Mouse (Mus musculus): ENCODE measurements at regions not wholly inside any gene's neighbourhood (a gene's known extent, or its start where the extent isn't known, plus 50 kb on each side); places are given as distances from the start of the nearest gene placed in this dataset.

- H3K27me3 ChIP-seq: no peaks in the 10 kb centered on the region
- no peaks in the 10 kb centered on the region for H3K4me1 ChIP-seq (replicated peaks)
- H3K36me3 ChIP-seq: no peaks in the 10 kb centered on the region
- no peak overlapping the region for H3K27ac ChIP-seq
- 69% methylated on average over 6 of the region's 6 CpGs for WGBS
- no peak overlapping the region for H3K4me3 ChIP-seq (replicated peaks)
- H3K4me2 ChIP-seq: no peak overlapping the region
- no peaks in the 10 kb centered on the region for H3K9me3 ChIP-seq
- no peak overlapping the region for H3K9ac ChIP-seq (replicated peaks)
- no peak for ATAC-seq (ENCODE audit: insufficient number of reproducible peaks, insufficient read depth, low FRiP score, low TSS enrichment, low read depth)
These were observed 205.2 kb upstream of the A230072I06Rik start for GRCm38 (mm10) chr8:12073311-12073999.

GRCm38 (mm10) chr8:12075943-12076342 lies 202.7 kb upstream of the A230072I06Rik start:
- Histone ChIP-seq H3K9me3 (no peaks in the 10 kb centered on the region), H3K36me3 (no peaks in the 10 kb centered on the region), H3K4me3 (replicated peaks) (no peak overlapping the region), H3K4me1 (replicated peaks) (0 out of 2 replicates have a peak, but pooled peaks cover under 1% of the 10 kb centered on the region), H3K9ac (replicated peaks) (no peak overlapping the region), H3K27ac (no peak overlapping the region), H3K27me3 (no peaks in the 10 kb centered on the region), H3K4me2 (no peak overlapping the region)
- ATAC-seq (ENCODE audit: insufficient number of reproducible peaks, insufficient read depth, low FRiP score, low TSS enrichment, low read depth): no peak
- 83% methylated on average over 3 of the region's 3 CpGs for WGBS

- WGBS: 78% methylated on average over 10 of the region's 10 CpGs
- H3K27me3 ChIP-seq: no peaks in the 10 kb centered on the region
- H3K36me3 ChIP-seq: no peaks in the 10 kb centered on the region
- no peak overlapping the region for H3K27ac ChIP-seq
- no peak overlapping the region for H3K4me2 ChIP-seq
- ATAC-seq (ENCODE audit: insufficient number of reproducible peaks, insufficient read depth, low FRiP score, low TSS enrichment, low read depth): no peak
- no peaks in the 10 kb centered on the region for H3K9me3 ChIP-seq
- H3K4me3 ChIP-seq (replicated peaks): no peak overlapping the region
- 0 out of 2 replicates have a peak, but pooled peaks cover 3% of the 10 kb centered on the region for H3K4me1 ChIP-seq (replicated peaks)
- H3K9ac ChIP-seq (replicated peaks): no peak overlapping the region
These were observed 201.7 kb upstream of the A230072I06Rik start for GRCm38 (mm10) chr8:12076811-12077375.

- 82% methylated on average over 2 of the region's 2 CpGs for WGBS
- ATAC-seq (ENCODE audit: insufficient number of reproducible peaks, insufficient read depth, low FRiP score, low TSS enrichment, low read depth): no peak
- no peaks in the 10 kb centered on the region for H3K36me3 ChIP-seq
These were observed 200.7 kb upstream of the A230072I06Rik start for GRCm38 (mm10) chr8:12077896-12078295.

GRCm38 (mm10) chr8:12078679-12079566 lies 199.7 kb upstream of the A230072I06Rik start:
- no peak overlapping the region for H3K9ac ChIP-seq (replicated peaks)
- no peak overlapping the region for H3K4me3 ChIP-seq (replicated peaks)
- ATAC-seq (ENCODE audit: insufficient number of reproducible peaks, insufficient read depth, low FRiP score, low TSS enrichment, low read depth): no peak
- H3K36me3 ChIP-seq: no peaks in the 10 kb centered on the region
- H3K27ac ChIP-seq: no peak overlapping the region
- H3K4me1 ChIP-seq (replicated peaks): 0 out of 2 replicates have a peak, but pooled peaks cover 3% of the 10 kb centered on the region
- no peaks in the 10 kb centered on the region for H3K9me3 ChIP-seq
- WGBS: 81% methylated on average over 14 of the region's 14 CpGs
- no peaks in the 10 kb centered on the region for H3K27me3 ChIP-seq
- no peak overlapping the region for H3K4me2 ChIP-seq

More at GRCm38 (mm10) chr8:12077896-12078295, 200.7 kb upstream of the A230072I06Rik start:
- H3K9ac ChIP-seq (replicated peaks): no peak overlapping the region
- no peaks in the 10 kb centered on the region for H3K27me3 ChIP-seq
- 0 out of 2 replicates have a peak, but pooled peaks cover 3% of the 10 kb centered on the region for H3K4me1 ChIP-seq (replicated peaks)
- no peak overlapping the region for H3K27ac ChIP-seq
- H3K4me3 ChIP-seq (replicated peaks): no peak overlapping the region
- no peak overlapping the region for H3K4me2 ChIP-seq
- H3K9me3 ChIP-seq: no peaks in the 10 kb centered on the region

GRCm38 (mm10) chr8:12081536-12081935 lies 197.1 kb upstream of the A230072I06Rik start:
- no peak overlapping the region for H3K9ac ChIP-seq (replicated peaks)
- WGBS: 88% methylated on average over 5 of the region's 5 CpGs
- 0 out of 2 replicates have a peak, but pooled peaks cover 3% of the 10 kb centered on the region for H3K4me1 ChIP-seq (replicated peaks)
- no peaks in the 10 kb centered on the region for H3K9me3 ChIP-seq
- no peak for ATAC-seq (ENCODE audit: insufficient number of reproducible peaks, insufficient read depth, low FRiP score, low TSS enrichment, low read depth)
- no peaks in the 10 kb centered on the region for H3K27me3 ChIP-seq
- no peak overlapping the region for H3K27ac ChIP-seq
- H3K4me2 ChIP-seq: no peak overlapping the region
- no peak overlapping the region for H3K4me3 ChIP-seq (replicated peaks)
- H3K36me3 ChIP-seq: no peaks in the 10 kb centered on the region

- ATAC-seq (ENCODE audit: insufficient number of reproducible peaks, insufficient read depth, low FRiP score, low TSS enrichment, low read depth): no peak
- H3K9ac ChIP-seq (replicated peaks): no peak overlapping the region
- 78% methylated on average over 10 of the region's 10 CpGs for WGBS
These were observed 191.3 kb upstream of the A230072I06Rik start for GRCm38 (mm10) chr8:12087192-12087800.

GRCm38 (mm10) chr8:12100145-12100544 lies 178.5 kb upstream of the A230072I06Rik start:
- H3K9ac ChIP-seq (replicated peaks): no peak overlapping the region
- H3K4me1 ChIP-seq (replicated peaks): peaks cover 2% of the 10 kb centered on the region; the same call in 1 of the 2 replicates
- H3K27ac ChIP-seq: no peak overlapping the region
- no peak for ATAC-seq (ENCODE audit: insufficient number of reproducible peaks, insufficient read depth, low FRiP score, low TSS enrichment, low read depth)
- H3K4me3 ChIP-seq (replicated peaks): no peak overlapping the region
- 67% methylated on average over 8 of the region's 8 CpGs for WGBS
- peaks cover 5% of the 10 kb centered on the region for H3K27me3 ChIP-seq
- no peak overlapping the region for H3K4me2 ChIP-seq
- no peaks in the 10 kb centered on the region for H3K36me3 ChIP-seq
- no peaks in the 10 kb centered on the region for H3K9me3 ChIP-seq

More at GRCm38 (mm10) chr8:12087192-12087800, 191.3 kb upstream of the A230072I06Rik start:
- H3K27me3 ChIP-seq: no peaks in the 10 kb centered on the region
- no peaks in the 10 kb centered on the region for H3K4me1 ChIP-seq (replicated peaks)
- no peaks in the 10 kb centered on the region for H3K36me3 ChIP-seq
- no peaks in the 10 kb centered on the region for H3K9me3 ChIP-seq
- no peak overlapping the region for H3K4me3 ChIP-seq (replicated peaks)
- no peak overlapping the region for H3K27ac ChIP-seq
- no peak overlapping the region for H3K4me2 ChIP-seq

- Histone ChIP-seq H3K36me3 (no peaks in the 10 kb centered on the region), H3K27ac (no peak overlapping the region), H3K9ac (replicated peaks) (no peak overlapping the region), H3K4me3 (replicated peaks) (no peak overlapping the region), H3K4me2 (no peak overlapping the region), H3K9me3 (no peaks in the 10 kb centered on the region), H3K4me1 (replicated peaks) (peaks cover 13% of the 10 kb centered on the region), H3K27me3 (peaks cover 9% of the 10 kb centered on the region)
- ATAC-seq (ENCODE audit: insufficient number of reproducible peaks, insufficient read depth, low FRiP score, low TSS enrichment, low read depth): no peak
- WGBS: 67% methylated on average over 4 of the region's 4 CpGs
These were observed 175.3 kb upstream of the A230072I06Rik start for GRCm38 (mm10) chr8:12103296-12103695.

GRCm38 (mm10) chr8:12105106-12105901 lies 173.3 kb upstream of the A230072I06Rik start:
- Histone ChIP-seq H3K36me3 (no peaks in the 10 kb centered on the region), H3K4me2 (no peak overlapping the region), H3K9me3 (no peaks in the 10 kb centered on the region), H3K9ac (replicated peaks) (no peak overlapping the region), H3K27me3 (peaks cover 23% of the 10 kb centered on the region), H3K4me3 (replicated peaks) (no peak overlapping the region), H3K4me1 (replicated peaks) (peaks cover 13% of the 10 kb centered on the region), H3K27ac (no peak overlapping the region)
- no peak for ATAC-seq (ENCODE audit: insufficient number of reproducible peaks, insufficient read depth, low FRiP score, low TSS enrichment, low read depth)
- WGBS: 48% methylated on average over 15 of the region's 15 CpGs
